Mouse (Mus musculus): Measurements from ENCODE around the gene Tmed6. TPM values are rescaled to one million over a fixed set of nuclear protein-coding genes. Genes with fewer than 3 reads are reported as not detected.
A peak's percentile ranks its signal among the peaks of the same experiment; 100 is the strongest.
"Not testable (repeated sequence)": the region's sequence is repeated elsewhere in the genome, so short reads cannot be mapped to it uniquely, and the experiment has no call there.

Tmed6 gene
- polyA plus RNA-seq, 1 experiment = not detected

GRCm38 (mm10) chr8:107045478-107045877 lies 20.0 kb downstream of the Tmed6 start:
- Histone ChIP-seq H3K27ac (ENCODE audit: insufficient read depth, low read depth, low read length) (no peak overlapping the region), H3K4me1 (ENCODE audit: control insufficient read depth, insufficient read depth, low read length) (peaks cover 10% of the 10 kb centered on the region), H3K4me3 (ENCODE audit: insufficient read depth, low read length) (no peak overlapping the region)
- TF ChIP-seq POLR2A (IDR thresholded peaks at IDR 0.05; ENCODE audit: borderline replicate concordance, low read depth, low read length) = no peak

GRCm38 (mm10) chr8:107040632-107041031 lies 24.8 kb downstream of the Tmed6 start:
- Histone ChIP-seq H3K4me3 (ENCODE audit: insufficient read depth, low read length) (no peak overlapping the region), H3K4me1 (ENCODE audit: control insufficient read depth, insufficient read depth, low read length) (peaks cover 22% of the 10 kb centered on the region), H3K27ac (ENCODE audit: insufficient read depth, low read depth, low read length) (no peak overlapping the region)
- TF ChIP-seq POLR2A (IDR thresholded peaks at IDR 0.05; ENCODE audit: borderline replicate concordance, low read depth, low read length) (no peak), CTCF (IDR thresholded peaks at IDR 0.05; ENCODE audit: low read depth, low read length) (no peak)

- peaks cover 39% of the 10 kb centered on the region for H3K4me1 ChIP-seq (ENCODE audit: control insufficient read depth, insufficient read depth, low read length)
- TF ChIP-seq POLR2A (IDR thresholded peaks at IDR 0.05; ENCODE audit: borderline replicate concordance, low read depth, low read length) (no peak), CTCF (IDR thresholded peaks at IDR 0.05; ENCODE audit: low read depth, low read length) (no peak)
- H3K27ac ChIP-seq (ENCODE audit: insufficient read depth, low read depth, low read length) = peak overlapping the region; percentile 74
- peak overlapping the region; percentile 30 for H3K4me3 ChIP-seq (ENCODE audit: insufficient read depth, low read length)
Measured at GRCm38 (mm10) chr8:107036626-107037025, 28.8 kb downstream of the Tmed6 start.

- Histone ChIP-seq H3K27ac (ENCODE audit: insufficient read depth, low read depth, low read length) (peak overlapping the region; percentile 70; the same call in 1 of the 2 replicates), H3K4me3 (ENCODE audit: insufficient read depth, low read length) (no peak overlapping the region), H3K4me1 (ENCODE audit: control insufficient read depth, insufficient read depth, low read length) (peaks cover 36% of the 10 kb centered on the region)
- no peak for TF ChIP-seq POLR2A (IDR thresholded peaks at IDR 0.05; ENCODE audit: borderline replicate concordance, low read depth, low read length)
- TF ChIP-seq CTCF (IDR thresholded peaks at IDR 0.05; ENCODE audit: low read depth, low read length) = no peak
Measured at GRCm38 (mm10) chr8:107035641-107036040, 29.8 kb downstream of the Tmed6 start.

DNA sequence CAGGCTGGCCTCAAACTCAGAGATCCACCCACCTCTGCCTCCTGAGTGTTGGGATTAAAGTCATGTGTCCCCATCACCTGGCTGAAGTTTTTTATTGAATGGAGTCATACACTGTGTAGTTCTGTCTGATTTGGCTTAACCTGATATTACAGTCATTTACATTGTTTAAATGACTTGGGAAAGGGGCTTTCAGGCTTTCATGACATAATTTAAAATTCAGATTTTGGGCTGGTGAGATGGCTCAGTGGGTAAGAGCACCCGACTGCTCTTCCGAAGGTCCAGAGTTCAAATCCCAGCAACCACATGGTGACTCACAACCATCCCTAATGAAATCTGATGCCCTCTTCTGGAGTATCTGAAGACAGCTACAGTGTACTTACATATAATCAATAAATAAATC lies 31.8 kb downstream of the Tmed6 start:
- H3K27ac ChIP-seq (ENCODE audit: insufficient read depth, low read depth, low read length); H3K4me3 ChIP-seq (ENCODE audit: insufficient read depth, low read length): not testable (repeated sequence)
- H3K4me1 ChIP-seq (ENCODE audit: control insufficient read depth, insufficient read depth, low read length) = peaks cover 36% of the 10 kb centered on the region

DNA sequence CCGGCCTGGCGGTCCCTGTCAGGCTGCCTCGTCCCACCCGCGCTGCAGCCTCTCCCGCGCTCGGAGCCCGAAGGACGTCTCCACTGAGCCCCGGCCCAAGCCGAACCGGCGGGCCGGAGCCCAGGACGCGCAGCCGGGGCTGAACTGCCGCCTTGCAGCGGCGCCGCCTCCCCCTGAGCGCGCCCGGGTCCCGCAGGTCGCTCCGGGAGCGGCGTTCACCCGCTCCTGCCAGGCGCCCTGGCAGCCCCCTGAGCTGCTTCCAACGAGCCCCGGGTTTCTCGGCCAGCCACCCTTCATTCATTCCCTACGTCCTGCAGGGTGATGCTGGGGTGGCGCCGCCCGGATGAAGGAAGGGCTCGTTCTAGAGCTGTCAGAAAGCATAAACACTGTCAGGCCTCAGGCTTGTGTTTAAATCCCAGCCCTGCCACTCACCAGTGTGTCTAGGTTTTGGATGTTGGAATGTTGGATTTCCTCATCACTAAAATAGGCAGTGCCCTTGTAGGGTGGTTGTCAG lies 33.8 kb downstream of the Tmed6 start:
- Histone ChIP-seq H3K4me1 (ENCODE audit: control insufficient read depth, insufficient read depth, low read length) (peaks cover 39% of the 10 kb centered on the region), H3K4me3 (ENCODE audit: insufficient read depth, low read length) (peak overlapping the region; percentile 74), H3K27ac (ENCODE audit: insufficient read depth, low read depth, low read length) (peak overlapping the region; percentile 42)
- TF ChIP-seq POLR2A (IDR thresholded peaks at IDR 0.05; ENCODE audit: borderline replicate concordance, low read depth, low read length) (no peak), CTCF (IDR thresholded peaks at IDR 0.05; ENCODE audit: low read depth, low read length) (no peak)

DNA sequence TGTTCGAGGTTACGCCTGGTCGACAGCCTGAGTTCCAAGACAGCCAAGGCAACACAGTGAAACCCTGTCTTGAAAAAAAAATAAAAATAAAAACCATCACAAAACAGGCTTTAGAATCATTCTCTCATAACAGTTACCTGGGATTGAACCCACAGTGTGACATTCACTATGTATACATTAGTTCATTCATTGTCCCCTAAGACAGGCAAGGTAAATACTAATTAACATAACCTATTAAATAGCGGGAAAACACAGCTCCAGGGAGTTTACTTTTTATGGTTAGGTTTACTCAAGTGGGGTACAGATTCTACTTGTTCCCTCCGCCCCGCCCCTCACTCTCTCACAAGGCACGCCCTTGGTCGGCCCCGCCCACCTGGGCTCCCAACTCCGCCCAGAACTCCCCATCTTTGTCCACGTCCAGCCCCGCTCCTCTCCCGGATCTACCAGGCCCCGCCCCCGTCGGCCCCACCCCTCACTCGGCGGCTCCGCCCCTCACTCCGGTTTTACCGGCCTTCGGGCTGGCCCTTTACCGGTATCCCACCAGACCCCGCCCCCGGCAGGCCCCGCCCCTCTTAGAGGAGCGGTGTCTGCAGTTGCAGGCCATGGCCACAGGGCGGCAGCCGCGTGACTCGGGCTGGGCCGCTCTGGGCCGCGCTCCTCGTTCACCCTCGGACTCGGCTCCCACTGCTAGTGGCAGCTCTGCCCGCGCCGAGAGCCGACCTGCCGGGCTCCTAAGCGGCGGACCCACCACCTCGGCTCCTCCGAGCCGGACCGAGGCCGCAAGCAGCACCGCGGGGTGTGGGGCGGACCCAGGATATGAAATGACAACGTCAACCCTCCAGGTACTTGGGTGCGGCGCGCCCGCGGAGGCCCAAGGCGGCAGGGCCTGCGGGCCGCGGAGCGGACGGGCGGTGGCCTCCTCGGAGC lies 34.5 kb downstream of the Tmed6 start, which contains the start of gene Vps4a:
Gene Vps4a (plus strand): TSS at position 573 of the 927 bp plus-strand sequence.
- Histone ChIP-seq H3K4me1 (ENCODE audit: control insufficient read depth, insufficient read depth, low read length) (peaks cover 33% of the 10 kb centered on the region), H3K4me3 (ENCODE audit: insufficient read depth, low read length) (peak within 1 kb of the TSS; percentile 74), H3K27ac (ENCODE audit: insufficient read depth, low read depth, low read length) (peak within 1 kb of the TSS; percentile 42)
- TF ChIP-seq CTCF (IDR thresholded peaks at IDR 0.05; ENCODE audit: low read depth, low read length) = no peak
- TF ChIP-seq POLR2A (IDR thresholded peaks at IDR 0.05; ENCODE audit: borderline replicate concordance, low read depth, low read length) = no peak

DNA sequence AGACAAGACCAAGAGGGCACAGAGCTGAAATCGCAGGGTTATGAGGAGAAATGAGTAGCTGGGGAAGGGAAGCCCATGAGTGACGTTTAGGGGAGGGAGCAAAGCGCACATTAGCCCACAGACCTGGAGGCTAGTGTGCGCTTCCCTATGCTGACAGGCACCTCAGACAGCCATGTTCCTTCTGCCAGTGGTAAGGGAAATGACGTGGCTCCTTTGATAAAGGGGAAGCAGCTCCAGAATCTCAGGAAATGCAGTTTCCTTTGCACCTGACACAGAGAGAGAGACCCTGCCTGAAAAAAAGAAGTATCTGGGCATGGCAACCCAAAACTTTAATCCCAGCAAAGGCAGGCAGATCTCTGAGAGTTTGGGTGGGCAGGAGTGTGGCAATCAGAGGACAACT lies 35.4 kb downstream of the Tmed6 start:
- H3K4me3 ChIP-seq (ENCODE audit: insufficient read depth, low read length) = no peak overlapping the region
- H3K27ac ChIP-seq (ENCODE audit: insufficient read depth, low read depth, low read length) = peak overlapping the region; percentile 24

DNA sequence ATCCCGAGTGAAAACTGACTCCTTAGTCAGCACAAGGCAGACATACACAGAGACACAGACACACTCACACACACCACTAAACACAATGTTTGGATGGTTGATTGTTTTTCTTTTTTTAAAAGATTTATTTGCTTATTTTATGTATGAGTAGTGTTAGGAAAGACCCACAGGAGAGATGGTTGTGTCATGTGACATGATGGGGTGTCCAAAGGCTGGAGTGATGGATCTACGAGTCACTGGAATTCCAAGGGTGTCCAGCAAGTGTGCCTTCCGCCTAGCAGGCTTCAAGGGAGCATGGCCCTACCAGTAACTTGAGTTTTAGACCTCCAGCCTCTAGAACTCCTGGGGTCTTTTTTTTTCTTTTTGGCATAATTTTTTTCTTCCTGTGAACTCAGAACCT lies 36.1 kb downstream of the Tmed6 start:
- Histone ChIP-seq H3K4me3 (ENCODE audit: insufficient read depth, low read length) (no peak overlapping the region), H3K4me1 (ENCODE audit: control insufficient read depth, insufficient read depth, low read length) (peaks cover 23% of the 10 kb centered on the region), H3K27ac (ENCODE audit: insufficient read depth, low read depth, low read length) (no peak overlapping the region)
- no peak for TF ChIP-seq POLR2A (IDR thresholded peaks at IDR 0.05; ENCODE audit: borderline replicate concordance, low read depth, low read length)

More for the DNA sequence above, 35.4 kb downstream of the Tmed6 start:
- H3K4me1 ChIP-seq (ENCODE audit: control insufficient read depth, insufficient read depth, low read length) = peaks cover 25% of the 10 kb centered on the region
- TF ChIP-seq POLR2A (IDR thresholded peaks at IDR 0.05; ENCODE audit: borderline replicate concordance, low read depth, low read length) (no peak), CTCF (IDR thresholded peaks at IDR 0.05; ENCODE audit: low read depth, low read length) (no peak)

- TF ChIP-seq POLR2A (IDR thresholded peaks at IDR 0.05; ENCODE audit: borderline replicate concordance, low read depth, low read length) (no peak), CTCF (IDR thresholded peaks at IDR 0.05; ENCODE audit: low read depth, low read length) (no peak)
- peaks cover 4% of the 10 kb centered on the region; the same call in 1 of the 2 replicates for H3K4me1 ChIP-seq (ENCODE audit: control insufficient read depth, insufficient read depth, low read length)
- no peak overlapping the region for H3K4me3 ChIP-seq (ENCODE audit: insufficient read depth, low read length)
- no peak overlapping the region for H3K27ac ChIP-seq (ENCODE audit: insufficient read depth, low read depth, low read length)
Measured at GRCm38 (mm10) chr8:107023479-107023878, 42.0 kb downstream of the Tmed6 start.
